Mouse (Mus musculus): ENCODE results near the gene Nrxn1. TPM values are rescaled to one million over a fixed set of nuclear protein-coding genes. Genes with fewer than 3 reads are reported as not detected.
"Not testable (repeated sequence)": the region's sequence is repeated elsewhere in the genome, so short reads cannot be mapped to it uniquely, and the experiment has no call there.

Nrxn1 gene
- polyA plus RNA-seq, 1 experiment from 2014 or later, result 161 TPM

- H3K27ac ChIP-seq (replicated peaks), result peak overlapping the region; percentile 3; the same call in 1 of the 2 replicates
Measured at GRCm38 (mm10) chr17:90253451-90254131, 839.3 kb downstream of the Nrxn1 start.

GRCm38 (mm10) chr17:90252196-90252595 is 840.7 kb downstream of the Nrxn1 start:
- 64% methylated on average over 1 of the region's 1 CpGs for WGBS
- no peak overlapping the region for H3K27ac ChIP-seq (replicated peaks)
- no peak overlapping the region for H3K4me3 ChIP-seq
- no peak overlapping the region for H3K4me2 ChIP-seq (replicated peaks)
- no peaks in the 10 kb centered on the region for H3K36me3 ChIP-seq
- peaks cover 15% of the 10 kb centered on the region for H3K4me1 ChIP-seq
- no peaks in the 10 kb centered on the region for H3K27me3 ChIP-seq
- ATAC-seq (replicated peaks), result peak; percentile 58; the same call in 1 of the 2 replicates
- H3K9me3 ChIP-seq, result no peaks in the 10 kb centered on the region
- H3K9ac ChIP-seq (replicated peaks), result no peak overlapping the region

More at GRCm38 (mm10) chr17:90253451-90254131, 839.3 kb downstream of the Nrxn1 start:
- ATAC-seq (replicated peaks), result 0 out of 2 replicates have a peak, but pooled peaks have one; percentile 7
- no peaks in the 10 kb centered on the region for H3K9me3 ChIP-seq
- H3K27me3 ChIP-seq, result no peaks in the 10 kb centered on the region
- no peaks in the 10 kb centered on the region for H3K36me3 ChIP-seq
- no peak overlapping the region for H3K9ac ChIP-seq (replicated peaks)
- H3K4me2 ChIP-seq (replicated peaks), result no peak overlapping the region
- no peak overlapping the region for H3K4me3 ChIP-seq
- peaks cover 10% of the 10 kb centered on the region; the same call in 1 of the 2 replicates for H3K4me1 ChIP-seq
- 58% methylated on average over 5 of the region's 5 CpGs for WGBS

- Histone ChIP-seq H3K4me2 (replicated peaks) (no peak overlapping the region), H3K27ac (replicated peaks) (peak overlapping the region; percentile 49), H3K9me3 (no peaks in the 10 kb centered on the region), H3K4me3 (no peak overlapping the region), H3K36me3 (no peaks in the 10 kb centered on the region), H3K27me3 (no peaks in the 10 kb centered on the region), H3K4me1 (peaks cover 22% of the 10 kb centered on the region), H3K9ac (replicated peaks) (no peak overlapping the region)
- ATAC-seq (replicated peaks), result peak; percentile 59; the same call in 1 of the 2 replicates
- 30% methylated on average over 7 of the region's 7 CpGs for WGBS
Measured at GRCm38 (mm10) chr17:90247071-90247849, 845.6 kb downstream of the Nrxn1 start.

- Histone ChIP-seq H3K36me3 (no peaks in the 10 kb centered on the region), H3K9ac (replicated peaks) (no peak overlapping the region), H3K4me3 (no peak overlapping the region), H3K9me3 (no peaks in the 10 kb centered on the region), H3K4me2 (replicated peaks) (no peak overlapping the region), H3K27ac (replicated peaks) (peak overlapping the region; percentile 27), H3K4me1 (peaks cover 12% of the 10 kb centered on the region), H3K27me3 (no peaks in the 10 kb centered on the region)
- no peak for ATAC-seq (replicated peaks)
- 31% methylated on average over 2 of the region's 2 CpGs for WGBS
Measured at GRCm38 (mm10) chr17:90244339-90244738, 848.5 kb downstream of the Nrxn1 start.

- no peaks in the 10 kb centered on the region for H3K36me3 ChIP-seq
- WGBS, result 85% methylated on average over 3 of the region's 3 CpGs
- no peaks in the 10 kb centered on the region for H3K9me3 ChIP-seq
- no peak overlapping the region for H3K9ac ChIP-seq (replicated peaks)
- H3K27me3 ChIP-seq, result no peaks in the 10 kb centered on the region
- H3K27ac ChIP-seq (replicated peaks), result no peak overlapping the region
- no peak overlapping the region for H3K4me2 ChIP-seq (replicated peaks)
- H3K4me1 ChIP-seq, result no peaks in the 10 kb centered on the region
- H3K4me3 ChIP-seq, result no peak overlapping the region
- ATAC-seq (replicated peaks), result no peak
Measured at GRCm38 (mm10) chr17:90238964-90239363, 853.9 kb downstream of the Nrxn1 start.

- Histone ChIP-seq H3K27ac (replicated peaks) (no peak overlapping the region), H3K4me2 (replicated peaks) (no peak overlapping the region), H3K4me1 (no peaks in the 10 kb centered on the region), H3K9ac (replicated peaks) (no peak overlapping the region), H3K27me3 (no peaks in the 10 kb centered on the region), H3K9me3 (no peaks in the 10 kb centered on the region), H3K36me3 (no peaks in the 10 kb centered on the region), H3K4me3 (no peak overlapping the region)
- WGBS, result 97% methylated on average over 2 of the region's 2 CpGs
- ATAC-seq (replicated peaks), result no peak
Measured at GRCm38 (mm10) chr17:90238517-90238916, 854.4 kb downstream of the Nrxn1 start.

- not testable (repeated sequence) for H3K9me3 ChIP-seq
- WGBS, result 85% methylated on average over 1 of the region's 1 CpGs
- ATAC-seq (replicated peaks), result 0 out of 2 replicates have a peak, but pooled peaks have one; percentile 26
Measured at GRCm38 (mm10) chr17:90235674-90236073, 857.2 kb downstream of the Nrxn1 start.

GRCm38 (mm10) chr17:90234806-90235205 is 858.1 kb downstream of the Nrxn1 start:
- Histone ChIP-seq H3K4me2 (replicated peaks) (no peak overlapping the region), H3K27me3 (no peaks in the 10 kb centered on the region), H3K4me3 (no peak overlapping the region), H3K27ac (replicated peaks) (no peak overlapping the region), H3K4me1 (no peaks in the 10 kb centered on the region), H3K9ac (replicated peaks) (no peak overlapping the region), H3K9me3 (no peaks in the 10 kb centered on the region), H3K36me3 (no peaks in the 10 kb centered on the region)
- 83% methylated on average over 2 of the region's 2 CpGs for WGBS
- ATAC-seq (replicated peaks), result no peak

More at GRCm38 (mm10) chr17:90235674-90236073, 857.2 kb downstream of the Nrxn1 start:
- H3K4me3 ChIP-seq; H3K9ac ChIP-seq (replicated peaks); H3K27ac ChIP-seq (replicated peaks); H3K27me3 ChIP-seq; H3K4me2 ChIP-seq (replicated peaks); H3K36me3 ChIP-seq; H3K4me1 ChIP-seq: not testable (repeated sequence)

GRCm38 (mm10) chr17:90208547-90208946 is 884.3 kb downstream of the Nrxn1 start:
- H3K9ac ChIP-seq (replicated peaks), result no peak overlapping the region
- H3K4me2 ChIP-seq (replicated peaks), result no peak overlapping the region
- peak; percentile 23; the same call in 1 of the 2 replicates for ATAC-seq (replicated peaks)
- H3K4me1 ChIP-seq, result peaks cover 3% of the 10 kb centered on the region
- H3K9me3 ChIP-seq, result no peaks in the 10 kb centered on the region
- no peak overlapping the region for H3K4me3 ChIP-seq
- H3K27me3 ChIP-seq, result no peaks in the 10 kb centered on the region
- peak overlapping the region; percentile 44 for H3K27ac ChIP-seq (replicated peaks)
- no peaks in the 10 kb centered on the region for H3K36me3 ChIP-seq

GRCm38 (mm10) chr17:90207617-90208016 is 885.3 kb downstream of the Nrxn1 start:
- Histone ChIP-seq H3K4me2 (replicated peaks) (no peak overlapping the region), H3K27me3 (no peaks in the 10 kb centered on the region), H3K9me3 (no peaks in the 10 kb centered on the region), H3K36me3 (no peaks in the 10 kb centered on the region), H3K4me3 (no peak overlapping the region), H3K27ac (replicated peaks) (peak overlapping the region; percentile 42; the same call in 1 of the 2 replicates), H3K4me1 (peaks cover 3% of the 10 kb centered on the region), H3K9ac (replicated peaks) (no peak overlapping the region)
- peak; percentile 46 for ATAC-seq (replicated peaks)
- 22% methylated on average over 5 of the region's 5 CpGs for WGBS

GRCm38 (mm10) chr17:90203993-90204392 is 888.9 kb downstream of the Nrxn1 start:
- Histone ChIP-seq H3K4me2 (replicated peaks) (no peak overlapping the region), H3K27me3 (no peaks in the 10 kb centered on the region), H3K36me3 (no peaks in the 10 kb centered on the region), H3K4me1 (peaks cover 3% of the 10 kb centered on the region), H3K27ac (replicated peaks) (no peak overlapping the region), H3K4me3 (no peak overlapping the region), H3K9ac (replicated peaks) (no peak overlapping the region), H3K9me3 (no peaks in the 10 kb centered on the region)
- ATAC-seq (replicated peaks), result no peak

- Histone ChIP-seq H3K27ac (replicated peaks) (no peak overlapping the region), H3K27me3 (no peaks in the 10 kb centered on the region), H3K36me3 (no peaks in the 10 kb centered on the region), H3K9me3 (no peaks in the 10 kb centered on the region), H3K4me1 (no peaks in the 10 kb centered on the region; the same call in 1 of the 2 replicates), H3K9ac (replicated peaks) (no peak overlapping the region), H3K4me2 (replicated peaks) (no peak overlapping the region), H3K4me3 (no peak overlapping the region)
- 91% methylated on average over 2 of the region's 2 CpGs for whole genome bisulfite sequencing
- ATAC-seq (replicated peaks), result no peak
Measured at GRCm38 (mm10) chr17:90202785-90203184, 890.1 kb downstream of the Nrxn1 start.

All from forebrain, embryonic 15.5 days (tissue).